In genomic region chrX:41438841-41439240, GRCm38 (mm10) we compare ENCODE assay signal across 26 mouse cellular contexts. TPM values are rescaled to one million over a fixed set of nuclear protein-coding genes. Genes with fewer than 3 reads are reported as not detected.
DNase-seq lines count a peak whose midpoint lies in the region; ATAC-seq lines count a peak whose summit lies in the region.
"Had no signal": no experiment of that assay in that cellular context is flagged by ENCODE, and none has a peak within 500 bp of the region (broad histone marks: within the 10 kb centered on the region; RNA-seq: fewer than 3 reads in every experiment).

No protein-coding gene starts in this region.

- no peak overlapping the region for H3K9ac ChIP-seq in forebrain, embryonic 11.5 days (ENCODE audit: low read length)
- H3K9ac ChIP-seq: embryonic facial prominence, embryonic 12.5 days; forebrain, embryonic 15.5 days; hindbrain, embryonic 14.5 days; limb, embryonic 12.5 days; liver, embryonic 15.5 days; lung, embryonic 14.5 days; midbrain, embryonic 15.5 days; neural tube, embryonic 15.5 days had no signal

- no peak overlapping the region for H3K4me3 ChIP-seq in forebrain, embryonic 11.5 days (ENCODE audit: low read depth, low read length)
- H3K4me3 ChIP-seq: embryonic facial prominence, embryonic 12.5 days; forebrain, embryonic 15.5 days; limb, embryonic 12.5 days; liver, embryonic 15.5 days; midbrain, embryonic 15.5 days; neural tube, embryonic 15.5 days had no signal

- peak; percentile 36 for DNase-seq in adrenal gland, adult 2 months
- DNase-seq in adrenal gland, postnatal 4 days (ENCODE audit: low spot score in 2 of 2), result no peak
- peak; percentile 8 to 10 for DNase-seq in heart, adult 18-20 months
- no peak for DNase-seq in heart, postnatal 36 days
- DNase-seq in heart, postnatal 4 days, result peak; percentile 9
- no peak for DNase-seq in heart, postnatal 25 days (ENCODE audit: low spot score)
- DNase-seq in forebrain, embryonic 11.5 days (ENCODE audit: low spot score), result no peak
- DNase-seq: cerebellum, adult 11-12 months; embryo, embryonic 11 days; gastrocnemius, postnatal 25 days; kidney, adult 9 months; kidney, postnatal 10 days; layer of hippocampus, adult 9-11 months; lung, embryonic 14.5 days; lung, postnatal 14 days; retina, postnatal 1 day; right cerebral cortex, postnatal 14 days; thymus, postnatal 4 days had no signal

- H3K27me3 ChIP-seq in forebrain, embryonic 11.5 days (ENCODE audit: control insufficient read depth, insufficient read depth, low read length), result no peaks in the 10 kb centered on the region
- H3K27me3 ChIP-seq: embryonic facial prominence, embryonic 12.5 days; forebrain, embryonic 15.5 days; limb, embryonic 12.5 days; liver, embryonic 15.5 days; midbrain, embryonic 15.5 days; neural tube, embryonic 15.5 days had no signal

- no peak overlapping the region for H3K4me2 ChIP-seq in forebrain, embryonic 11.5 days (ENCODE audit: low read depth, low read length, severe bottlenecking)
- H3K4me2 ChIP-seq: embryonic facial prominence, embryonic 12.5 days; forebrain, embryonic 15.5 days; hindbrain, embryonic 14.5 days; limb, embryonic 12.5 days; liver, embryonic 15.5 days; lung, embryonic 14.5 days; midbrain, embryonic 15.5 days; neural tube, embryonic 15.5 days had no signal

- H3K27ac ChIP-seq in forebrain, embryonic 11.5 days (ENCODE audit: low read depth, low read length), result no peak overlapping the region
- H3K27ac ChIP-seq: embryonic facial prominence, embryonic 12.5 days; forebrain, embryonic 15.5 days; hindbrain, embryonic 14.5 days; limb, embryonic 12.5 days; liver, embryonic 15.5 days; midbrain, embryonic 15.5 days; neural tube, embryonic 15.5 days had no signal

- H3K9me3 ChIP-seq in forebrain, embryonic 11.5 days (ENCODE audit: control insufficient read depth, low read length), result no peaks in the 10 kb centered on the region
- H3K9me3 ChIP-seq: embryonic facial prominence, embryonic 12.5 days; forebrain, embryonic 15.5 days; limb, embryonic 12.5 days; liver, embryonic 15.5 days; midbrain, embryonic 15.5 days; neural tube, embryonic 15.5 days had no signal

- H3K4me1 ChIP-seq in forebrain, embryonic 11.5 days (replicated peaks; ENCODE audit: control insufficient read depth, insufficient read depth, low read length), result no peaks in the 10 kb centered on the region
- H3K4me1 ChIP-seq: embryonic facial prominence, embryonic 12.5 days; forebrain, embryonic 15.5 days; limb, embryonic 12.5 days; liver, embryonic 15.5 days; midbrain, embryonic 15.5 days; neural tube, embryonic 15.5 days had no signal

- WGBS in forebrain, embryonic 11.5 days, result 81% methylated on average over 5 of the region's 5 CpGs

- H3K36me3 ChIP-seq in forebrain, embryonic 11.5 days (ENCODE audit: control insufficient read depth, insufficient read depth, low read length), result no peaks in the 10 kb centered on the region
- H3K36me3 ChIP-seq: embryonic facial prominence, embryonic 12.5 days; forebrain, embryonic 15.5 days; limb, embryonic 12.5 days; liver, embryonic 15.5 days; midbrain, embryonic 15.5 days; neural tube, embryonic 15.5 days had no signal

- intact Hi-C loops in heart, postnatal 36 days (cut with DNase I), result no loop called here
- intact Hi-C loops in heart, postnatal 25 days (cut with DNase I), result no loop called here

- ATAC-seq in forebrain, embryonic 11.5 days (replicated peaks; ENCODE audit: low FRiP score), result no peak
- ATAC-seq: forebrain, embryonic 15.5 days; intestine, postnatal 0 days; midbrain, embryonic 15.5 days had no signal

RNA-seq across cellular contexts. Expression of gene Gria3, which starts 38.2 kb away (rescaled TPM):
- total RNA-seq in adrenal gland, adult 2 months (2021), result 10 to 100 TPM; 10.5 to 31.9 TPM
- polyA plus RNA-seq in adrenal gland, adult 2 months (2012; rRNA removed), result 2.3 and 2.7 TPM in 2 replicates
- 10 to 100 TPM; 24.3 to 25.8 TPM for total RNA-seq in adrenal gland, postnatal 4 days (2021)
- total RNA-seq in heart, adult 18-20 months (2021), result 1 to 10 TPM; 1.3 to 3.0 TPM
- total RNA-seq in heart, postnatal 36 days (2021), result 1 to 10 TPM; 1.4 to 1.5 TPM
- 1 to 10 TPM; 3.9 to 6.6 TPM for total RNA-seq in heart, postnatal 4 days (2021)
- total RNA-seq in heart, postnatal 25 days (2021), result 1 to 10 TPM; 1.2 to 1.6 TPM
- 4.2 and 4.3 TPM in 2 replicates for polyA plus RNA-seq in forebrain, embryonic 11.5 days (2014; fragmentation: Nextera tagmentation; extraction: Ambion mirVana)

Comparison
In these comparisons a context has a peak if more than half of its experiments do, and no peak if none do; other contexts are left out.
1. DNase-seq: peak in adrenal gland, adult 2 months (single experiment), heart, adult 18-20 months (2 of 2) and heart, postnatal 4 days (single experiment); none in adrenal gland, postnatal 4 days (0 of 2), heart, postnatal 36 days (0 of 2), heart, postnatal 25 days (single experiment) and forebrain, embryonic 11.5 days (single experiment).